Mouse (Mus musculus): ENCODE measurements at regions not wholly inside any gene's neighbourhood (a gene's known extent, or its start where the extent isn't known, plus 50 kb on each side); places are given as distances from the start of the nearest gene placed in this dataset.

- Histone ChIP-seq H3K9ac (ENCODE audit: insufficient read depth, low read depth, low read length, poor library complexity, severe bottlenecking) (no peak overlapping the region), H3K9me3 (ENCODE audit: control insufficient read depth, insufficient read depth, low read depth, low read length) (no peaks in the 10 kb centered on the region), H3K36me3 (ENCODE audit: control insufficient read depth, insufficient read depth, low read length, poor library complexity, severe bottlenecking) (no peaks in the 10 kb centered on the region), H3K4me1 (ENCODE audit: control insufficient read depth in 2 of 2, insufficient read depth in 2 of 2, low read length in 2 of 2, poor library complexity in 1 of 2) (no peaks in the 10 kb centered on the region), H3K27ac (ENCODE audit: insufficient read depth, low read depth, low read length, poor library complexity, severe bottlenecking) (no peak overlapping the region), H3K4me3 (ENCODE audit: insufficient read depth in 1 of 2, low read depth in 1 of 2, low read length in 2 of 2, poor library complexity in 1 of 2, severe bottlenecking in 1 of 2) (no peak overlapping the region)
- in situ Hi-C loops (cut with MboI; ENCODE audit: low sequenced_read_pairs in 2 of 2, unreplicated experiment in 2 of 2), result no loop called here
- TF ChIP-seq ZNF384 (IDR thresholded peaks at IDR 0.05; ENCODE audit: low read depth, low read length), result no peak
- TF ChIP-seq CHD2 (IDR thresholded peaks at IDR 0.05; ENCODE audit: low read depth, low read length), result no peak
- TF ChIP-seq HCFC1 (IDR thresholded peaks at IDR 0.05; ENCODE audit: borderline replicate concordance, insufficient read depth, low read length), result no peak
- TF ChIP-seq MAFK (IDR thresholded peaks at IDR 0.05; ENCODE audit: insufficient read depth, low read depth, low read length), result no peak
- no peak for TF ChIP-seq ZC3H11A (IDR thresholded peaks at IDR 0.05; ENCODE audit: borderline replicate concordance, low read depth, low read length)
- no peak for DNase-seq (ENCODE audit: low read depth, low spot score)
Measured at GRCm38 (mm10) chr8:46387037-46387436, 83.8 kb upstream of the Acsl1 start.

- Histone ChIP-seq H3K9ac (ENCODE audit: insufficient read depth, low read depth, low read length, poor library complexity, severe bottlenecking) (no peak overlapping the region), H3K27ac (ENCODE audit: insufficient read depth, low read depth, low read length, poor library complexity, severe bottlenecking) (no peak overlapping the region), H3K36me3 (ENCODE audit: control insufficient read depth, insufficient read depth, low read length, poor library complexity, severe bottlenecking) (no peaks in the 10 kb centered on the region), H3K4me1 (ENCODE audit: control insufficient read depth in 2 of 2, insufficient read depth in 2 of 2, low read length in 2 of 2, poor library complexity in 1 of 2) (no peaks in the 10 kb centered on the region), H3K4me3 (ENCODE audit: insufficient read depth in 1 of 2, low read depth in 1 of 2, low read length in 2 of 2, poor library complexity in 1 of 2, severe bottlenecking in 1 of 2) (no peak overlapping the region), H3K9me3 (ENCODE audit: control insufficient read depth, insufficient read depth, low read depth, low read length) (no peaks in the 10 kb centered on the region)
- TF ChIP-seq HCFC1 (IDR thresholded peaks at IDR 0.05; ENCODE audit: borderline replicate concordance, insufficient read depth, low read length) (no peak), ZNF384 (IDR thresholded peaks at IDR 0.05; ENCODE audit: low read depth, low read length) (no peak), ZC3H11A (IDR thresholded peaks at IDR 0.05; ENCODE audit: borderline replicate concordance, low read depth, low read length) (no peak), CHD2 (IDR thresholded peaks at IDR 0.05; ENCODE audit: low read depth, low read length) (no peak), MAFK (IDR thresholded peaks at IDR 0.05; ENCODE audit: insufficient read depth, low read depth, low read length) (no peak)
- in situ Hi-C loops (cut with MboI; ENCODE audit: low sequenced_read_pairs in 2 of 2, unreplicated experiment in 2 of 2), result no loop called here
- no peak for DNase-seq (ENCODE audit: low read depth, low spot score)
Measured at GRCm38 (mm10) chr8:46388421-46388820, 82.4 kb upstream of the Acsl1 start.

- DNase-seq (ENCODE audit: low read depth, low spot score), result no peak
- H3K36me3 ChIP-seq (ENCODE audit: control insufficient read depth, insufficient read depth, low read length, poor library complexity, severe bottlenecking), result no peaks in the 10 kb centered on the region
- TF ChIP-seq MAFK (IDR thresholded peaks at IDR 0.05; ENCODE audit: insufficient read depth, low read depth, low read length) (no peak), HCFC1 (IDR thresholded peaks at IDR 0.05; ENCODE audit: borderline replicate concordance, insufficient read depth, low read length) (no peak), ZNF384 (IDR thresholded peaks at IDR 0.05; ENCODE audit: low read depth, low read length) (no peak), CHD2 (IDR thresholded peaks at IDR 0.05; ENCODE audit: low read depth, low read length) (no peak), ZC3H11A (IDR thresholded peaks at IDR 0.05; ENCODE audit: borderline replicate concordance, low read depth, low read length) (no peak)
- no peak overlapping the region for H3K9ac ChIP-seq (ENCODE audit: insufficient read depth, low read depth, low read length, poor library complexity, severe bottlenecking)
- in situ Hi-C loops (cut with MboI; ENCODE audit: low sequenced_read_pairs in 2 of 2, unreplicated experiment in 2 of 2), result no loop called here
- H3K27ac ChIP-seq (ENCODE audit: insufficient read depth, low read depth, low read length, poor library complexity, severe bottlenecking), result no peak overlapping the region
- no peaks in the 10 kb centered on the region for H3K4me1 ChIP-seq (ENCODE audit: control insufficient read depth in 2 of 2, insufficient read depth in 2 of 2, low read length in 2 of 2, poor library complexity in 1 of 2)
- no peaks in the 10 kb centered on the region for H3K9me3 ChIP-seq (ENCODE audit: control insufficient read depth, insufficient read depth, low read depth, low read length)
- no peak overlapping the region for H3K4me3 ChIP-seq (ENCODE audit: insufficient read depth in 1 of 2, low read depth in 1 of 2, low read length in 2 of 2, poor library complexity in 1 of 2, severe bottlenecking in 1 of 2)
Measured at GRCm38 (mm10) chr8:46390431-46390830, 80.4 kb upstream of the Acsl1 start.

GRCm38 (mm10) chr8:46391678-46392077 lies 79.2 kb upstream of the Acsl1 start:
- Histone ChIP-seq H3K9ac (ENCODE audit: insufficient read depth, low read depth, low read length, poor library complexity, severe bottlenecking) (no peak overlapping the region), H3K36me3 (ENCODE audit: control insufficient read depth, insufficient read depth, low read length, poor library complexity, severe bottlenecking) (no peaks in the 10 kb centered on the region), H3K9me3 (ENCODE audit: control insufficient read depth, insufficient read depth, low read depth, low read length) (no peaks in the 10 kb centered on the region), H3K4me1 (ENCODE audit: control insufficient read depth in 2 of 2, insufficient read depth in 2 of 2, low read length in 2 of 2, poor library complexity in 1 of 2) (no peaks in the 10 kb centered on the region), H3K27ac (ENCODE audit: insufficient read depth, low read depth, low read length, poor library complexity, severe bottlenecking) (no peak overlapping the region), H3K4me3 (ENCODE audit: insufficient read depth in 1 of 2, low read depth in 1 of 2, low read length in 2 of 2, poor library complexity in 1 of 2, severe bottlenecking in 1 of 2) (no peak overlapping the region)
- TF ChIP-seq HCFC1 (IDR thresholded peaks at IDR 0.05; ENCODE audit: borderline replicate concordance, insufficient read depth, low read length) (no peak), ZNF384 (IDR thresholded peaks at IDR 0.05; ENCODE audit: low read depth, low read length) (no peak), ZC3H11A (IDR thresholded peaks at IDR 0.05; ENCODE audit: borderline replicate concordance, low read depth, low read length) (no peak), CHD2 (IDR thresholded peaks at IDR 0.05; ENCODE audit: low read depth, low read length) (no peak), MAFK (IDR thresholded peaks at IDR 0.05; ENCODE audit: insufficient read depth, low read depth, low read length) (no peak)
- in situ Hi-C loops (cut with MboI; ENCODE audit: low sequenced_read_pairs in 2 of 2, unreplicated experiment in 2 of 2), result no loop called here
- DNase-seq (ENCODE audit: low read depth, low spot score), result no peak

GRCm38 (mm10) chr8:46393296-46393695 lies 77.5 kb upstream of the Acsl1 start:
- Histone ChIP-seq H3K36me3 (ENCODE audit: control insufficient read depth, insufficient read depth, low read length, poor library complexity, severe bottlenecking) (no peaks in the 10 kb centered on the region), H3K9me3 (ENCODE audit: control insufficient read depth, insufficient read depth, low read depth, low read length) (no peaks in the 10 kb centered on the region), H3K27ac (ENCODE audit: insufficient read depth, low read depth, low read length, poor library complexity, severe bottlenecking) (no peak overlapping the region), H3K9ac (ENCODE audit: insufficient read depth, low read depth, low read length, poor library complexity, severe bottlenecking) (no peak overlapping the region), H3K4me1 (ENCODE audit: control insufficient read depth in 2 of 2, insufficient read depth in 2 of 2, low read length in 2 of 2, poor library complexity in 1 of 2) (no peaks in the 10 kb centered on the region), H3K4me3 (ENCODE audit: insufficient read depth in 1 of 2, low read depth in 1 of 2, low read length in 2 of 2, poor library complexity in 1 of 2, severe bottlenecking in 1 of 2) (no peak overlapping the region)
- in situ Hi-C loops (cut with MboI; ENCODE audit: low sequenced_read_pairs in 2 of 2, unreplicated experiment in 2 of 2), result no loop called here
- DNase-seq (ENCODE audit: low read depth, low spot score), result no peak
- TF ChIP-seq ZC3H11A (IDR thresholded peaks at IDR 0.05; ENCODE audit: borderline replicate concordance, low read depth, low read length) (no peak), ZNF384 (IDR thresholded peaks at IDR 0.05; ENCODE audit: low read depth, low read length) (no peak), MAFK (IDR thresholded peaks at IDR 0.05; ENCODE audit: insufficient read depth, low read depth, low read length) (no peak), CHD2 (IDR thresholded peaks at IDR 0.05; ENCODE audit: low read depth, low read length) (no peak), HCFC1 (IDR thresholded peaks at IDR 0.05; ENCODE audit: borderline replicate concordance, insufficient read depth, low read length) (no peak)

Measured in ES-E14 (cell line).